Mouse (Mus musculus) hindbrain, embryonic 16.5 days (tissue): ENCODE results near the gene Cldn19. TPM values are rescaled to one million over a fixed set of nuclear protein-coding genes. Genes with fewer than 3 reads are reported as not detected.

Experiments
- ATAC-seq: fragments of 200-750 bp; cut with Nextera tagmentation; 2 replicates; pipeline ENCODE4 v1.8.0; 2017; ENCODE audit warnings: moderate TSS enrichment, moderate library complexity
- H3K27ac ChIP-seq: fragments of 300-500 bp; sonication (generic); 2 replicates; pipeline ENCODE4 v1.5.1; 2014; ENCODE audit warnings: low read depth, mild to moderate bottlenecking, control low read depth, low read length, moderate library complexity
- H3K27me3 ChIP-seq: fragments of 300-500 bp; sonication (generic); replicated peaks from 2 replicates; pipeline ENCODE4 v1.6.1; 2014; ENCODE audit warnings: low read length; ENCODE audit not compliant: control insufficient read depth, insufficient read depth
- H3K36me3 ChIP-seq: fragments of 300-500 bp; sonication (generic); 2 replicates; pipeline ENCODE4 v1.6.1; 2014; ENCODE audit warnings: mild to moderate bottlenecking, low read length, moderate library complexity, mixed read lengths; ENCODE audit not compliant: control insufficient read depth, insufficient read depth
- H3K4me1 ChIP-seq: fragments of 300-500 bp; sonication (generic); 2 replicates; pipeline ENCODE4 v1.6.1; 2014; ENCODE audit warnings: low read depth, low read length; ENCODE audit not compliant: control insufficient read depth, insufficient read depth
- H3K4me2 ChIP-seq: fragments of 300-500 bp; sonication (generic); 2 replicates; pipeline ENCODE4 v1.6.1; 2014; ENCODE audit warnings: mild to moderate bottlenecking, low read length, control low read depth, moderate library complexity
- H3K4me3 ChIP-seq: fragments of 300-500 bp; sonication (generic); 2 replicates; pipeline ENCODE4 v1.5.1; 2014; ENCODE audit warnings: mild to moderate bottlenecking, low read length, control low read depth, moderate library complexity
- H3K9ac ChIP-seq: fragments of 300-500 bp; sonication (generic); 2 replicates; pipeline ENCODE4 v1.6.1; 2014; ENCODE audit warnings: low read depth, mild to moderate bottlenecking, control low read depth, low read length, moderate library complexity
- H3K9me3 ChIP-seq: fragments of 300-500 bp; sonication (generic); 2 replicates; pipeline ENCODE4 v1.6.1; 2014; ENCODE audit warnings: mild to moderate bottlenecking, low read length, moderate library complexity; ENCODE audit not compliant: control insufficient read depth
- WGBS: fragments of 180-500 bp; shearing (Covaris S2); extraction: QIAGEN DNeasy Blood & Tissue Kit; methylation state at CpG from one replicate; pipeline ENCODE4 v1.1.7; 2014; 5-methylcytosine and 5-hydroxymethylcytosine counted together
- polyA plus RNA-seq: library from polyadenylated mRNA; unstranded; fragments of >200 nt; fragmentation: Nextera tagmentation; extraction: Ambion mirVana; gene quantifications from 2 replicates; pipeline ENCODE4 v1.2.1, GENCODE M21; 2015

Cldn19 gene
- polyA plus RNA-seq, 1 experiment from 2014 or later = 1.1 TPM

- peaks cover 6% of the 10 kb centered on the region; the same call in 1 of the 2 replicates for H3K4me1 ChIP-seq
- no peaks in the 10 kb centered on the region for H3K9me3 ChIP-seq
- H3K27me3 ChIP-seq = no peaks in the 10 kb centered on the region
- ATAC-seq = peak; percentile 48; the same call in 1 of the 2 replicates
- H3K27ac ChIP-seq = peak overlapping the region; percentile 41; the same call in 1 of the 2 replicates
- H3K4me3 ChIP-seq = no peak overlapping the region
- WGBS = 31% methylated on average over 11 of the region's 13 CpGs
- H3K4me2 ChIP-seq = no peak overlapping the region
- H3K9ac ChIP-seq = no peak overlapping the region
- peaks cover 9% of the 10 kb centered on the region for H3K36me3 ChIP-seq
Measured at GRCm38 (mm10) chr4:119247462-119248235, 7.6 kb upstream of the Cldn19 start.

GRCm38 (mm10) chr4:119248407-119248965 lies 6.7 kb upstream of the Cldn19 start:
- Histone ChIP-seq H3K4me3 (no peak overlapping the region), H3K9ac (no peak overlapping the region), H3K27ac (no peak overlapping the region), H3K4me1 (peaks cover 6% of the 10 kb centered on the region; the same call in 1 of the 2 replicates), H3K36me3 (peaks cover 7% of the 10 kb centered on the region), H3K9me3 (no peaks in the 10 kb centered on the region), H3K4me2 (no peak overlapping the region), H3K27me3 (no peaks in the 10 kb centered on the region)
- no peak for ATAC-seq
- 80% methylated on average over 11 of the region's 11 CpGs for WGBS

GRCm38 (mm10) chr4:119252025-119252808 lies 3.0 kb upstream of the Cldn19 start:
- H3K4me3 ChIP-seq = no peak overlapping the region
- no peaks in the 10 kb centered on the region for H3K27me3 ChIP-seq
- no peak for ATAC-seq
- no peak overlapping the region for H3K27ac ChIP-seq
- H3K4me2 ChIP-seq = no peak overlapping the region
- 71% methylated on average over 7 of the region's 7 CpGs for WGBS
- H3K4me1 ChIP-seq = peaks cover 20% of the 10 kb centered on the region
- H3K36me3 ChIP-seq = no peaks in the 10 kb centered on the region; the same call in 1 of the 2 replicates
- no peaks in the 10 kb centered on the region for H3K9me3 ChIP-seq
- no peak overlapping the region for H3K9ac ChIP-seq

GRCm38 (mm10) chr4:119254012-119254618 lies 1.1 kb upstream of the Cldn19 start:
- WGBS = 23% methylated on average over 9 of the region's 9 CpGs
- H3K4me2 ChIP-seq = no peak overlapping the region
- H3K27me3 ChIP-seq = no peaks in the 10 kb centered on the region
- H3K9ac ChIP-seq = 0 out of 2 replicates have a peak overlapping the region, but pooled peaks have one; percentile 13
- peak; percentile 73 for ATAC-seq
- H3K4me3 ChIP-seq = no peak overlapping the region
- H3K36me3 ChIP-seq = no peaks in the 10 kb centered on the region
- H3K4me1 ChIP-seq = peaks cover 15% of the 10 kb centered on the region
- 0 out of 2 replicates have a peak overlapping the region, but pooled peaks have one; percentile 5 for H3K27ac ChIP-seq
- no peaks in the 10 kb centered on the region for H3K9me3 ChIP-seq

GRCm38 (mm10) chr4:119257083-119257482 lies 1.9 kb downstream of the Cldn19 start:
- H3K9ac ChIP-seq = no peak overlapping the region
- no peaks in the 10 kb centered on the region for H3K27me3 ChIP-seq
- 78% methylated on average over 6 of the region's 6 CpGs for WGBS
- H3K36me3 ChIP-seq = no peaks in the 10 kb centered on the region
- H3K4me1 ChIP-seq = peaks cover 15% of the 10 kb centered on the region
- no peak overlapping the region for H3K4me2 ChIP-seq
- H3K27ac ChIP-seq = no peak overlapping the region
- H3K4me3 ChIP-seq = no peak overlapping the region
- H3K9me3 ChIP-seq = no peaks in the 10 kb centered on the region
- ATAC-seq = no peak

- Histone ChIP-seq H3K4me1 (peaks cover 6% of the 10 kb centered on the region; the same call in 1 of the 2 replicates), H3K36me3 (no peaks in the 10 kb centered on the region), H3K27ac (no peak overlapping the region), H3K4me3 (no peak overlapping the region), H3K27me3 (no peaks in the 10 kb centered on the region), H3K9ac (no peak overlapping the region), H3K9me3 (no peaks in the 10 kb centered on the region), H3K4me2 (no peak overlapping the region)
- ATAC-seq = no peak
- WGBS = 80% methylated on average over 15 of the region's 15 CpGs
Measured at GRCm38 (mm10) chr4:119259344-119260254, 4.4 kb downstream of the Cldn19 start.

GRCm38 (mm10) chr4:119261087-119261713 lies 6.0 kb downstream of the Cldn19 start:
- no peaks in the 10 kb centered on the region for H3K36me3 ChIP-seq
- H3K9ac ChIP-seq = no peak overlapping the region
- H3K4me2 ChIP-seq = no peak overlapping the region
- no peaks in the 10 kb centered on the region for H3K4me1 ChIP-seq
- H3K9me3 ChIP-seq = no peaks in the 10 kb centered on the region
- 69% methylated on average over 7 of the region's 7 CpGs for WGBS
- H3K27me3 ChIP-seq = no peaks in the 10 kb centered on the region
- no peak overlapping the region for H3K27ac ChIP-seq
- ATAC-seq = no peak
- no peak overlapping the region for H3K4me3 ChIP-seq

GRCm38 (mm10) chr4:119262483-119262882 lies 7.3 kb downstream of the Cldn19 start:
- WGBS = 94% methylated on average over 5 of the region's 5 CpGs
- Histone ChIP-seq H3K36me3 (no peaks in the 10 kb centered on the region), H3K4me2 (no peak overlapping the region), H3K4me3 (no peak overlapping the region), H3K4me1 (no peaks in the 10 kb centered on the region), H3K27me3 (no peaks in the 10 kb centered on the region), H3K9me3 (no peaks in the 10 kb centered on the region), H3K9ac (no peak overlapping the region), H3K27ac (no peak overlapping the region)
- ATAC-seq = no peak
